Mouse (Mus musculus): ENCODE measurements at regions not wholly inside any gene's neighbourhood (a gene's known extent, or its start where the extent isn't known, plus 50 kb on each side); places are given as distances from the start of the nearest gene placed in this dataset.

GRCm38 (mm10) chr3:61247344-61247743, 114.1 kb upstream of the Rap2b start:
- no peak for DNase-seq
- Histone ChIP-seq H3K27me3 (replicated peaks; ENCODE audit: control insufficient read depth, insufficient read depth, low read length) (no peaks in the 10 kb centered on the region), H3K4me1 (ENCODE audit: control insufficient read depth, insufficient read depth, low read length) (no peaks in the 10 kb centered on the region), H3K4me3 (ENCODE audit: insufficient read depth, low read depth, low read length) (no peak overlapping the region), H3K36me3 (ENCODE audit: control insufficient read depth, insufficient read depth, low read length) (no peaks in the 10 kb centered on the region), H3K27ac (ENCODE audit: insufficient read depth, low read depth, low read length) (no peak overlapping the region)
- 18% methylated on average over 1 of the region's 1 CpGs for WGBS
- TF ChIP-seq CTCF (conservative IDR thresholded peaks at IDR 0.05; ENCODE audit: insufficient read depth, insufficient read length, low read depth, low read length) (no peak), POLR2A (IDR thresholded peaks at IDR 0.05; ENCODE audit: low read depth, low read length) (no peak)

- Histone ChIP-seq H3K27ac (ENCODE audit: insufficient read depth, low read depth, low read length) (no peak overlapping the region), H3K4me1 (ENCODE audit: control insufficient read depth, insufficient read depth, low read length) (no peaks in the 10 kb centered on the region), H3K36me3 (ENCODE audit: control insufficient read depth, insufficient read depth, low read length) (no peaks in the 10 kb centered on the region), H3K4me3 (ENCODE audit: insufficient read depth, low read depth, low read length) (no peak overlapping the region), H3K27me3 (replicated peaks; ENCODE audit: control insufficient read depth, insufficient read depth, low read length) (no peaks in the 10 kb centered on the region)
- DNase-seq, result no peak
- 67% methylated on average over 4 of the region's 4 CpGs for WGBS
- no peak for TF ChIP-seq CTCF (conservative IDR thresholded peaks at IDR 0.05; ENCODE audit: insufficient read depth, insufficient read length, low read depth, low read length)
- TF ChIP-seq POLR2A (IDR thresholded peaks at IDR 0.05; ENCODE audit: low read depth, low read length), result no peak
Measured at GRCm38 (mm10) chr3:61255232-61255631, 106.2 kb upstream of the Rap2b start.

GRCm38 (mm10) chr3:61255643-61256042, 105.8 kb upstream of the Rap2b start:
- Histone ChIP-seq H3K4me3 (ENCODE audit: insufficient read depth, low read depth, low read length) (no peak overlapping the region), H3K36me3 (ENCODE audit: control insufficient read depth, insufficient read depth, low read length) (no peaks in the 10 kb centered on the region), H3K27me3 (replicated peaks; ENCODE audit: control insufficient read depth, insufficient read depth, low read length) (no peaks in the 10 kb centered on the region), H3K27ac (ENCODE audit: insufficient read depth, low read depth, low read length) (no peak overlapping the region), H3K4me1 (ENCODE audit: control insufficient read depth, insufficient read depth, low read length) (no peaks in the 10 kb centered on the region)
- 92% methylated on average over 2 of the region's 2 CpGs for WGBS
- TF ChIP-seq POLR2A (IDR thresholded peaks at IDR 0.05; ENCODE audit: low read depth, low read length), result no peak
- TF ChIP-seq CTCF (conservative IDR thresholded peaks at IDR 0.05; ENCODE audit: insufficient read depth, insufficient read length, low read depth, low read length), result no peak
- no peak for DNase-seq

GRCm38 (mm10) chr3:61268453-61269335, 92.7 kb upstream of the Rap2b start:
- H3K27me3 ChIP-seq (replicated peaks; ENCODE audit: control insufficient read depth, insufficient read depth, low read length), result no peaks in the 10 kb centered on the region
- H3K4me1 ChIP-seq (ENCODE audit: control insufficient read depth, insufficient read depth, low read length), result no peaks in the 10 kb centered on the region
- WGBS, result 71% methylated on average over 5 of the region's 5 CpGs
- H3K36me3 ChIP-seq (ENCODE audit: control insufficient read depth, insufficient read depth, low read length), result no peaks in the 10 kb centered on the region
- no peak overlapping the region for H3K4me3 ChIP-seq (ENCODE audit: insufficient read depth, low read depth, low read length)
- no peak for TF ChIP-seq POLR2A (IDR thresholded peaks at IDR 0.05; ENCODE audit: low read depth, low read length)
- TF ChIP-seq CTCF (conservative IDR thresholded peaks at IDR 0.05; ENCODE audit: insufficient read depth, insufficient read length, low read depth, low read length), result peak; percentile 27; the same call in 1 of the 2 replicates
- peak; percentile 40 for DNase-seq
- H3K27ac ChIP-seq (ENCODE audit: insufficient read depth, low read depth, low read length), result no peak overlapping the region

- no peak for DNase-seq
- 67% methylated on average over 10 of the region's 10 CpGs for WGBS
- no peaks in the 10 kb centered on the region for H3K4me1 ChIP-seq (ENCODE audit: control insufficient read depth, insufficient read depth, low read length)
Measured at GRCm38 (mm10) chr3:61285924-61286520, 75.4 kb upstream of the Rap2b start.

GRCm38 (mm10) chr3:61288195-61288594, 73.2 kb upstream of the Rap2b start:
- H3K36me3 ChIP-seq (ENCODE audit: control insufficient read depth, insufficient read depth, low read length), result no peaks in the 10 kb centered on the region
- no peaks in the 10 kb centered on the region for H3K27me3 ChIP-seq (replicated peaks; ENCODE audit: control insufficient read depth, insufficient read depth, low read length)
- no peak for TF ChIP-seq POLR2A (IDR thresholded peaks at IDR 0.05; ENCODE audit: low read depth, low read length)
- TF ChIP-seq CTCF (conservative IDR thresholded peaks at IDR 0.05; ENCODE audit: insufficient read depth, insufficient read length, low read depth, low read length), result no peak
- no peak overlapping the region for H3K27ac ChIP-seq (ENCODE audit: insufficient read depth, low read depth, low read length)
- no peak for DNase-seq
- H3K4me3 ChIP-seq (ENCODE audit: insufficient read depth, low read depth, low read length), result no peak overlapping the region
- H3K4me1 ChIP-seq (ENCODE audit: control insufficient read depth, insufficient read depth, low read length), result no peaks in the 10 kb centered on the region
- 87% methylated on average over 1 of the region's 1 CpGs for WGBS

More at GRCm38 (mm10) chr3:61285924-61286520, 75.4 kb upstream of the Rap2b start:
- H3K27me3 ChIP-seq (replicated peaks; ENCODE audit: control insufficient read depth, insufficient read depth, low read length), result no peaks in the 10 kb centered on the region
- no peaks in the 10 kb centered on the region for H3K36me3 ChIP-seq (ENCODE audit: control insufficient read depth, insufficient read depth, low read length)
- no peak overlapping the region for H3K27ac ChIP-seq (ENCODE audit: insufficient read depth, low read depth, low read length)
- no peak overlapping the region for H3K4me3 ChIP-seq (ENCODE audit: insufficient read depth, low read depth, low read length)
- TF ChIP-seq CTCF (conservative IDR thresholded peaks at IDR 0.05; ENCODE audit: insufficient read depth, insufficient read length, low read depth, low read length) (no peak), POLR2A (IDR thresholded peaks at IDR 0.05; ENCODE audit: low read depth, low read length) (no peak)

GRCm38 (mm10) chr3:61294855-61295254, 66.6 kb upstream of the Rap2b start:
- peak; percentile 4 for DNase-seq
- H3K27ac ChIP-seq (ENCODE audit: insufficient read depth, low read depth, low read length), result no peak overlapping the region
- 55% methylated on average over 6 of the region's 6 CpGs for WGBS

More at GRCm38 (mm10) chr3:61294855-61295254, 66.6 kb upstream of the Rap2b start:
- Histone ChIP-seq H3K4me1 (ENCODE audit: control insufficient read depth, insufficient read depth, low read length) (no peaks in the 10 kb centered on the region), H3K4me3 (ENCODE audit: insufficient read depth, low read depth, low read length) (no peak overlapping the region), H3K27me3 (replicated peaks; ENCODE audit: control insufficient read depth, insufficient read depth, low read length) (no peaks in the 10 kb centered on the region; the same call in 1 of the 2 replicates), H3K36me3 (ENCODE audit: control insufficient read depth, insufficient read depth, low read length) (no peaks in the 10 kb centered on the region)
- TF ChIP-seq POLR2A (IDR thresholded peaks at IDR 0.05; ENCODE audit: low read depth, low read length), result no peak

All from kidney, adult 2 months (tissue).